Mouse (Mus musculus) kidney, embryonic 16.5 days (tissue): Measurements from ENCODE around the gene Hoxd3. TPM values are rescaled to one million over a fixed set of nuclear protein-coding genes. Genes with fewer than 3 reads are reported as not detected.
A peak's percentile ranks its signal among the peaks of the same experiment; 100 is the strongest.

Experiments
- ATAC-seq: fragments of 200-750 bp; cut with Nextera tagmentation; 2 replicates; pipeline ENCODE4 v1.8.0; 2017; ENCODE audit warnings: moderate TSS enrichment; ENCODE audit not compliant: low FRiP score, low TSS enrichment
- H3K27ac ChIP-seq: fragments of 300-500 bp; sonication (generic); 2 replicates; pipeline ENCODE4 v1.5.1; 2014; ENCODE audit warnings: low read length
- H3K27me3 ChIP-seq: fragments of 300-500 bp; sonication (generic); 2 replicates; pipeline ENCODE4 v1.6.1; 2014; ENCODE audit warnings: low read length, control low read depth, mixed read lengths; ENCODE audit not compliant: insufficient read depth
- H3K36me3 ChIP-seq: fragments of 300-500 bp; sonication (generic); 2 replicates; pipeline ENCODE4 v1.6.1; 2014; ENCODE audit warnings: low read length, control low read depth, mixed read lengths; ENCODE audit not compliant: insufficient read depth
- H3K4me1 ChIP-seq: fragments of 300-500 bp; sonication (generic); 2 replicates; pipeline ENCODE4 v1.6.1; 2014; ENCODE audit warnings: low read length, control low read depth, mixed read lengths; ENCODE audit not compliant: insufficient read depth
- H3K4me2 ChIP-seq: fragments of 300-500 bp; sonication (generic); replicated peaks from 2 replicates; pipeline ENCODE4 v1.6.1; 2014; ENCODE audit warnings: low read depth, low read length
- H3K4me3 ChIP-seq: fragments of 300-500 bp; sonication (generic); 2 replicates; pipeline ENCODE4 v1.5.1; 2014; ENCODE audit warnings: mild to moderate bottlenecking, low read length
- H3K9ac ChIP-seq: fragments of 300-500 bp; sonication (generic); replicated peaks from 2 replicates; pipeline ENCODE4 v1.6.1; 2014; ENCODE audit warnings: low read length
- H3K9me3 ChIP-seq: fragments of 300-500 bp; sonication (generic); 2 replicates; pipeline ENCODE4 v1.6.1; 2016; ENCODE audit warnings: low read length, control low read depth
- WGBS: fragments of 180-500 bp; shearing (Covaris S2); extraction: QIAGEN DNeasy Blood & Tissue Kit; methylation state at CpG from one replicate; pipeline ENCODE4 v1.1.7; 2014; 5-methylcytosine and 5-hydroxymethylcytosine counted together
- polyA plus RNA-seq: library from polyadenylated mRNA; unstranded; fragments of >200 nt; fragmentation: Nextera tagmentation; extraction: Ambion mirVana; gene quantifications from 2 replicates; pipeline ENCODE4 v1.2.1, GENCODE M21; 2015

The Hoxd3 gene
- polyA plus RNA-seq, 1 experiment from 2014 or later = 15.4 TPM

DNA sequence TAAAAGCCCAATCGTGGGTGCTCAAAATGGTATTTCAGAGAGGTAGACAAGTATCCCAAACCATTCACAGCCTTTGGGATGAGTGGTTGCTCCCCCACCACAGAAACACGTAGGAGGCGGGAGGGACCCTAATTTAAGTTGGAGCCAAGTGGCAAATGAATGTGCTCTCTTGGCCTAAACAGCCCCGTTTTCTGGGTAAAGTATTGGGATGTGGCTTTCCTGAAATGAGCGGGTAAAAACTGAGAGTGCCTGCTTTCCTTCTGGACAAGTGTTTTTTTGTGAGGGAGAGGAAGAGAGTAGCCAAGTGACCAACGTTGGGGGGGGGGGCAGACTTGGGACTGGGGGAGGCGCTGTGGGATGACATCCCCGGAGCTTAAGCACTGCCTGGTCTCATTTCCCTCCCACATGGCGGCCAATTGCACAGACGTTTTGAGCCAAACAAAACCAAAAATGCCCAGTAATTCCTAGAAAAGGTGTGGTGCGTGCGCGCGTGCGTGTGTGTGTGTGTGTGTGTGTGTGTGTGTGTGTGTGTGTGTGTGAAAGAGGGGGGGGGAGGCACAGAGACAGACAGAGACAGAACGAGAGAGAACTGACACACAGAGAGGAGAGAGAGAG lies 691 bp upstream of the Hoxd3 start:
- H3K27me3 ChIP-seq = no peaks in the 10 kb centered on the region
- peak overlapping the region; percentile 99 for H3K27ac ChIP-seq
- H3K9me3 ChIP-seq = no peaks in the 10 kb centered on the region
- WGBS = under 1% methylated on average over 16 of the region's 16 CpGs
- ATAC-seq = no peak
- H3K4me3 ChIP-seq = peak overlapping the region; percentile 97
- peak overlapping the region; percentile 99 for H3K9ac ChIP-seq
- no peaks in the 10 kb centered on the region for H3K36me3 ChIP-seq
- H3K4me1 ChIP-seq = peaks cover 40% of the 10 kb centered on the region
- peak overlapping the region; percentile 63 for H3K4me2 ChIP-seq

DNA sequence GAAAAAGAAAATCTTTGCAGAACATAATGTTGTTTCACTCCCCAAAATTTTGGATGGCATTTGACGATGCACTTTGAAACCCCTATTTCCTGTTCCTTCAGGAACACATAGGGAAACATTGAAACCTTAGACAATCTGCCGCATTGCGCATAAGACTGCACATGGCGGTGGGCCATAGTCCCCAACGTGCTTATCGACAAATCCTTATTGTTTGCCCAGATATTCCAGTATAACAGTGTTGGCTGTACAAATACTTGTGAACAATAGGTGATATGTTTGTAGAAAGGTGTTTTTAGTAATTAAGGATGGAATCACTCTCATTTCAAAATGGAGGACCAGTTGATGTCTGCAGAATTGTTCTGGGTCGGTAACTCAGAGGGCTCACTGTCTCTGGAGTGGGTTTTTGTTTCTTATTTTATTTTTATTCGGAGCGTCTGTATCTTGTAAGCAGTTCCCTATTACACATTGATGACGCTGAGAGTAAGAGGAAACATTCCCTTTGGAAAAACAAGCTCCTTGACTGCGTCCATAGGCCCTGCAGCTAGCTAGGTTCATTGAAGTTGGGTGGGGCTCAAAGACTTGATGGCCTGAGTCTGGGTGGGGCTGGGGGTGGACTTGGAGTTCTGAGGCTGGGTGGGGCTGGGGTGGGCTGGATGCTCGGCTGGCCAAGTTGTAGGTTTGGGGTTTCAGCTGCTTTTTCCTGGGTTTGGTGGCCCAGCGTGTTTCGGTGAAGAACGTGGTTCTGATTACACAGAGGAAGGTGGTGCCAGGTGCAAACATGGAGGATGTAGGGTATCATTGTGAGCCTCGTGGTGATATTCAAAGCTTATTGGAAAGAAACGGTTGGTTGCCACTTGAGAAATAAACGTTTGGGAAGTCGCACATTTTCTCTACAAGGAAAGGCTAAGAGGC lies 1.8 kb downstream of the Hoxd3 start:
- Histone ChIP-seq H3K36me3 (no peaks in the 10 kb centered on the region), H3K9me3 (no peaks in the 10 kb centered on the region), H3K27me3 (no peaks in the 10 kb centered on the region), H3K4me3 (peak overlapping the region; percentile 97), H3K27ac (peak overlapping the region; percentile 99), H3K4me2 (peak overlapping the region; percentile 63), H3K9ac (peak overlapping the region; percentile 99), H3K4me1 (peaks cover 49% of the 10 kb centered on the region)
- 5% methylated on average over 19 of the region's 19 CpGs for WGBS
- ATAC-seq = no peak; the same call in 1 of the 2 replicates

DNA sequence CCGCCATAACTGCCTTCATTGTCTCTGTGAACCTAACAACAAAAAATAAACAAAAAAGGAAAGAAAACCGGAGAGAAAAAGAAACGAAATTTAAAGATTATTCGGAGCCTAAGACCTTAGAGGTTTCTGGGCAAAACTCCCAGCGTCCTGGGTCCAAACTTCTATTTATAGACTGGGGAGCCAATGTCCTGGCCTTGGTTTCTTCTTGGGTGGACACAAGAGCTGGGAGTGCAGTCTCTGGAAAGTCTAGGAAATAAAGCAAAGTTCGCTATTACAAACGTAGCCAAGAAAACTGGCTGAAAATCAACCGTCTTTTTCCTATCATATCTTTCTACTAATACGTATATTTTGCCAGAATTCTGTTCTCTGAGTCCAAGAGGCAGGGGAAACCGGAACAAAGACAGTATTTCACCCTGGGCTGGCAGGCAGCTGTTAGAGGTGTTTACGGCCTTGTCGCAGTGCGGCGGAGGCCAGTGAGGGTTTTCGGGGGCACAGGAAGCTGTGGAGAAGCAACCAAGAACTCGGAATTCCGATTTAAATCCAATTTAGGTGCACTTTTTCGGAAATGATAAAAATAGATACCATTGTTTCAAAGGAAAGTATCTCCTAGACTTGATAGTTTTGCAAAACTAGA lies 2.5 kb downstream of the Hoxd3 start:
- ATAC-seq = no peak
- Histone ChIP-seq H3K9ac (peak overlapping the region; percentile 99), H3K4me3 (peak overlapping the region; percentile 97), H3K4me2 (peak overlapping the region; percentile 63), H3K9me3 (no peaks in the 10 kb centered on the region), H3K27ac (peak overlapping the region; percentile 99), H3K4me1 (peaks cover 48% of the 10 kb centered on the region), H3K36me3 (no peaks in the 10 kb centered on the region), H3K27me3 (no peaks in the 10 kb centered on the region)
- WGBS = 3% methylated on average over 18 of the region's 18 CpGs

DNA sequence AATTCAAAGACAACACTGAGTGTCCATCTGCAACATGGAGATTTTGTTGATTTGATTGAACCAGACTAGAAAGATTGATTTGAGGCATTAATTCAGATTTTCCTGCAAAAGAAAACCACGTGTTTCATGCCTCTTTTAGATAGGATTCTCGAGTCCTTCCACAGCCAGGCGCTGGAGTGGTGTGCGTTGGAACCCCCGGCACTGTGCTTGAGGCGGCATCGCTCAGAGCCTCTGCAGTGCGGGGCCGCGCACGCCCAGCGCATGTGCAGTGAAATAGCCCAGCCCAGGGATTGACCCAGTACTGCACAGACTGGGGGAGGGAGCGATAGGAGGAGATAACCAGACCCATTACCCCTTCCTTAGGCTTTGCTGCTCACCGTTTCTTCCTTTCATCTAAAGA lies 3.2 kb downstream of the Hoxd3 start:
- H3K9ac ChIP-seq = peak overlapping the region; percentile 99
- H3K4me3 ChIP-seq = peak overlapping the region; percentile 97
- H3K4me1 ChIP-seq = peaks cover 48% of the 10 kb centered on the region
- H3K36me3 ChIP-seq = no peaks in the 10 kb centered on the region
- 1% methylated on average over 14 of the region's 14 CpGs for WGBS
- ATAC-seq = peak; percentile 84
- H3K4me2 ChIP-seq = peak overlapping the region; percentile 63
- H3K27ac ChIP-seq = peak overlapping the region; percentile 99
- no peaks in the 10 kb centered on the region for H3K27me3 ChIP-seq
- no peaks in the 10 kb centered on the region for H3K9me3 ChIP-seq

DNA sequence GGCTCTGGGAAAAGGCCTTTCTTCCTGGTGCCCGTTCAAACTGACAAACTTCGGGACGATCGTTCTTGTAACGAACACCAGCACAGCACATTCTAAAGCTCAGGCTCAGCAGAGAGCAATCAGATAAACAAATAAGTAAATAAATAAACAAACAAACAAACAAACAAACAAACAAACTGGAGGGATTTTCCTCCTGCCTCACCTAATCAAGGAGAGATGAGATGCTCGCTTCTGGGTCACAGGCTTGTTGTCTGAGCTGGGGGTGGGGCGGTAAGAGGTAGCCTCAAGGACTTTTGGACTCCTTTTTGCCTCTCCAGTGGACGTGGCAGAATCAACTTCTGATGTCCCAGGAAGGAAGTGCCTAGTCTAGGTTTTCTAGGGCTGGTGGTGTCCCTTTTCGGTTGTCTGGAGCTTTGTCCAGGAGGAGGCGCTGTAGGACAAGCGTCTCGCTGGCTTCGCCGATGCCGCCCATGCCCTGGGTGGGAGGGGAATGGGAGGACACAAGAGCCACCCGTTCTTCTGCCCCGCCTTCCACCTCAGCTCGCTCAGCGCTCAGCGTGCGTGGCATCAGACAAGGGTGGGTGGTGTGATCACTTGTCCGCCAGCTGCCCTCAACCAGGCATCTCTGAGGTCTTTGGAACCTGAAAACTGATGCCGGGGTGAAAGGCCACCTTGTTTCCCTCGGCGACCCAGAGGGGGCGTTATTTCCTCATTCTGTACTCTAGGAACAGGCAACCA lies 3.9 kb downstream of the Hoxd3 start:
- Histone ChIP-seq H3K9me3 (no peaks in the 10 kb centered on the region), H3K27ac (peak overlapping the region; percentile 99), H3K27me3 (no peaks in the 10 kb centered on the region), H3K4me2 (peak overlapping the region; percentile 63), H3K36me3 (no peaks in the 10 kb centered on the region), H3K4me1 (peaks cover 48% of the 10 kb centered on the region), H3K4me3 (peak overlapping the region; percentile 97), H3K9ac (peak overlapping the region; percentile 99)
- ATAC-seq = peak; percentile 77
- 3% methylated on average over 26 of the region's 26 CpGs for WGBS

DNA sequence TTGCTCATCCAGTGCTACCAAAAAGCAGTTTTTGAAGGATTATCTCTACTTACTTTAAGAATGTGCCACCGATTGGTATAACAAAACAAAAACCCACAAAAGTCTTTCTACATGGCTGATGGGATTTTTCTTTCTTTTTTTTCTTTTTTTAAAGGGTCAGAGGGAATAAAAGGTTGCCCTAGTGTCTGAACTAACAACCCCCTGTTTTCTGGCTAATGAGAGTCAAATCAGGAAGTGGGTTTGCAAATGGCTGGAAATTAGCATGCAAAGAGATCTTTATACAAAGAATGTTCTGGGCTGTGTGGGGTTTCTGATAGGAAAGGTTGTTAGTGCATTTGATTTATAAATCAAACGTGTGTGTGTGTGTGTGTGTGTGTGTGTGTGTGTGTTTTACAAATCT lies 8.7 kb downstream of the Hoxd3 start:
- no peaks in the 10 kb centered on the region for H3K27me3 ChIP-seq
- H3K4me1 ChIP-seq = peaks cover 86% of the 10 kb centered on the region
- no peaks in the 10 kb centered on the region for H3K9me3 ChIP-seq
- H3K27ac ChIP-seq = no peak overlapping the region
- 26% methylated on average over 2 of the region's 2 CpGs for WGBS
- no peak overlapping the region for H3K9ac ChIP-seq
- H3K4me3 ChIP-seq = no peak overlapping the region
- 0 out of 2 replicates have a peak overlapping the region, but pooled peaks have one; percentile 45 for H3K4me2 ChIP-seq
- H3K36me3 ChIP-seq = no peaks in the 10 kb centered on the region
- ATAC-seq = no peak

DNA sequence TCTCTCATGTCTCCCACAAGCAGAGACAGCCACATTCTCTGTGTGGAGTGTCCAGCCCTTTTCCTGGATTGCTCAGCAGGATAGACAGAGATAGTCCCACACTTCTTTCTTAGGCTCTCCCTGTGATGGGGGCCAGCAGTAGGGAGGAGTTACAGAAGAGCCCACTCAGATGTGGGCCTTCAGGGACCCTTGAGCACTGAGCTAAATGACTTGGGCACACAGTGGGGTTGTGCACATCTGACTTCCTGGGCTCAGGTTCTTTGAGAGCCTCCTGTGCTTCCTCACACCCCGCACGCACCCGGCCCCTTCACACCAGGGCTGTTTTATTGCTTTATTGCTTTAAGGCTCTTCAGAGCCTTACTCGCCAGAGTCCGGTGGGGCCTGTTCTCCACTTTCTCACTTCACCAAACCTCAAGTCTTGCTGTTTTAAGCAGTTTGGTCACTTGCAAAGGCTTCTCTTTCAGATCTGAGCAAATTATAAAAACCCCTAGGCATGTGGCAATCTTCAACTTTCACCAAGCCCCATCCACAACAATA lies 9.3 kb downstream of the Hoxd3 start:
- H3K27me3 ChIP-seq = no peaks in the 10 kb centered on the region
- no peak for ATAC-seq

DNA sequence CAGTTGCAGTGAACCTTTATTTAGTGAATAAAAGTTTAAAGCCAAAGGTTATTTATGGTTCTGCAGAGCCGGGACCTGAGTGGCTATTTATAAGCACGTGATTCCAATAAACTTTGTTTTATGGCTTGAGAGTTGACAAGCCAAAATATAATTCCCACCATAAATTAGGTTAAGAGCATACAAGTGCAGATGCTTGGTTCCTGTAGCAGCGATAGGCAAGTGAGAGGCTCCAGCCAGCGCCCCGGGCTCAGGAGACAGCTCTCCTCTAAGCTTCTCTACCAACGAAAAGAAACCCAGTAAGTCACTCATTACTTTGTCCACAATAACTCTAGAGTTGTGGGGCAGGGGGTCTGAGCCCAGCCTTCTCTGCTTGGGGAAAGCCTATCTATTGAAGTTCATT lies 10.2 kb downstream of the Hoxd3 start:
- H3K9ac ChIP-seq = peak overlapping the region; percentile 59
- peaks cover 81% of the 10 kb centered on the region for H3K4me1 ChIP-seq
- peak overlapping the region; percentile 76 for H3K27ac ChIP-seq
- H3K36me3 ChIP-seq = peaks cover 5% of the 10 kb centered on the region; the same call in 1 of the 2 replicates
- H3K27me3 ChIP-seq = no peaks in the 10 kb centered on the region
- peak overlapping the region; percentile 45 for H3K4me2 ChIP-seq
- 15% methylated on average over 6 of the region's 6 CpGs for WGBS
- ATAC-seq = peak; percentile 58; the same call in 1 of the 2 replicates
- no peaks in the 10 kb centered on the region for H3K9me3 ChIP-seq
- peak overlapping the region; percentile 45 for H3K4me3 ChIP-seq

More for the DNA sequence above, 9.3 kb downstream of the Hoxd3 start:
- peak overlapping the region; percentile 49 for H3K9ac ChIP-seq
- H3K4me3 ChIP-seq = peak overlapping the region; percentile 45
- H3K4me1 ChIP-seq = peaks cover 81% of the 10 kb centered on the region
- H3K27ac ChIP-seq = peak overlapping the region; percentile 76
- H3K36me3 ChIP-seq = no peaks in the 10 kb centered on the region
- no peaks in the 10 kb centered on the region for H3K9me3 ChIP-seq
- WGBS = 24% methylated on average over 5 of the region's 5 CpGs
- H3K4me2 ChIP-seq = peak overlapping the region; percentile 45

DNA sequence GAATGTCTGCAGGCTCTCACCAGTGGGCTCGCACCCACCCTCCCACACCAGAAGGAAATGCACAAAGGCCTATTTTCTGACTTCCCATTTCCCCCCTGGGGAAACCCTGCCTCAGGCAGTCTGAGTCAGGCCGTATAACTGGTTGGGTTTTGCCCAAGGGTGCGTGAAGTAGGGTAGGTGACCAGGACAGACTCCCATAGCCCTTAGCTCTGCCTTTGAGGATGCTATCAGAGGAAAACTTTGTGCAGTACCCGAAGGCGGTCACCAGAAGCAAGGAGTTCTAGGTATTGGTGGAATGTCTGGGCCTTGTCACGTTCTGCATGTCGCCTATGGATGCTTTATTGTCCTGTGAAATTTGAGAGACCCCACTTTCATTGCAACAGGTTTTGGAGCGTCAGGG lies 11.2 kb downstream of the Hoxd3 start:
- H3K4me2 ChIP-seq = peak overlapping the region; percentile 45
- peaks cover 5% of the 10 kb centered on the region; the same call in 1 of the 2 replicates for H3K36me3 ChIP-seq
- H3K27me3 ChIP-seq = no peaks in the 10 kb centered on the region
- H3K27ac ChIP-seq = peak overlapping the region; percentile 76
- H3K4me3 ChIP-seq = peak overlapping the region; percentile 45
- no peaks in the 10 kb centered on the region for H3K9me3 ChIP-seq
- H3K9ac ChIP-seq = peak overlapping the region; percentile 60
- WGBS = 36% methylated on average over 8 of the region's 8 CpGs
- no peak for ATAC-seq
- H3K4me1 ChIP-seq = peaks cover 87% of the 10 kb centered on the region
